Comparison of ENCODE assay signal across 9 mouse cellular contexts in the genomic region with DNA sequence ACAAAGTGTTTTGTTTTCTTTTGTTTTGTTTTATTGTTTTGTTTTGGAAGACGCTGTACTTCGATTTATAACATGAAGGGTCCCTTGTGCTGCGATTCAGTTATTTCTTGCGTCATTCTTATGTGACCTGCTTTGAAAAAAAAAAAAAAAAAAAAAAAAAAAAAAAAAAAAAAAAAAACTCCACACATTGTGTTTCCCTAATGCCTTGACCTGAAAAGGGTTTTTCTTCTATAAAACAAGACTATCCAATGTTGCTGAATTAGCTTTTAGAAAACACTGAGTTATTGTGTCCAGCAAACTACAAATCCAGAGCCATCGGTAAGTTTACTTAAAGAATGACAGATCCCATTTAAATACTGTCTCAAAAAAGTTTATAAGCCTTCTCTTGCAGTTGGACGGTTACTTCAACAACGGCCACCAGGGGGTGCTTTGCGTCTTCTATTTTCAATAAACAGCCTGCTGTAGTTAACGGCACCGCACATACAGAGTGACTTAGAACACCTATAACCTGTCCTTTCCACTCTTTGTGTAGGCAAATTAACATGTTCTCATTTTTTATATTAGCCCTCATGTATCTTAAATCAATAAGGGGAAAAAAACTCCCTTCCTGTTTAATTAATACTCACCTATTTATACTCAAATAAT.
DNase-seq lines count a peak whose midpoint lies in the region; ATAC-seq and TF ChIP-seq lines count a peak whose summit lies in the region.
"Had no signal": no experiment of that assay in that cellular context is flagged by ENCODE, and none has a peak within 500 bp of the region (broad histone marks: within the 10 kb centered on the region; RNA-seq: fewer than 3 reads in every experiment).

No protein-coding gene starts in this region.

- no peaks in the 10 kb centered on the region for H3K4me1 ChIP-seq in heart, postnatal 0 days (ENCODE audit: control insufficient read depth, insufficient read depth)
- H3K4me1 ChIP-seq in lung, embryonic 14.5 days (ENCODE audit: insufficient read depth) = no peaks in the 10 kb centered on the region

- no peaks in the 10 kb centered on the region for H3K9me3 ChIP-seq in heart, postnatal 0 days (replicated peaks; ENCODE audit: control insufficient read depth, low read length)
- H3K9me3 ChIP-seq in lung, embryonic 14.5 days (ENCODE audit: low read depth, low read length) = no peaks in the 10 kb centered on the region

- H3K27ac ChIP-seq in heart, postnatal 0 days (ENCODE audit: low read depth) = no peak overlapping the region
- H3K27ac ChIP-seq in lung, embryonic 14.5 days (ENCODE audit: low read depth) = no peak overlapping the region

- no peaks in the 10 kb centered on the region for H3K27me3 ChIP-seq in heart, postnatal 0 days (ENCODE audit: control insufficient read depth, insufficient read depth, low read length)
- H3K27me3 ChIP-seq in lung, embryonic 14.5 days (ENCODE audit: insufficient read depth, low read length) = no peaks in the 10 kb centered on the region

- peak; percentile 92 for DNase-seq in CD4-positive, CD25-positive, alpha-beta regulatory T cell, adult 2 months (ENCODE audit: low read depth, low spot score)
- peak; percentile 76 for DNase-seq in adrenal gland, adult 2 months
- peak; percentile 75 for DNase-seq in embryo, embryonic 9.5 days (ENCODE audit: extremely low spot score)
- peak; percentile 83 for DNase-seq in heart, postnatal 0 days (ENCODE audit: low spot score)
- DNase-seq in layer of hippocampus, adult 11-12 months (ENCODE audit: low spot score) = peak; percentile 88
- DNase-seq in lung, embryonic 14.5 days = peak; percentile 97
- DNase-seq in ovary, postnatal 36 days (ENCODE audit: low spot score) = peak; percentile 74
- peak; percentile 75 to 80 for DNase-seq in thymus, postnatal 36 days

- 11% methylated on average over 10 of the region's 10 CpGs for WGBS in heart, postnatal 0 days
- WGBS in lung, embryonic 14.5 days = 12% methylated on average over 10 of the region's 10 CpGs

- no peak overlapping the region for H3K4me2 ChIP-seq in heart, postnatal 0 days (ENCODE audit: low read depth, low read length)
- H3K4me2 ChIP-seq in lung, embryonic 14.5 days = no peak overlapping the region

- TF ChIP-seq CTCF in heart, postnatal 0 days (IDR thresholded peaks at IDR 0.05; ENCODE audit: low read depth) = peak; percentile 72
- TF ChIP-seq CTCF in lung, embryonic 14.5 days (IDR thresholded peaks at IDR 0.05; ENCODE audit: low read depth) = peak; percentile 77

- no peak for TF ChIP-seq EP300 in heart, postnatal 0 days (IDR thresholded peaks at IDR 0.05; ENCODE audit: low read depth)

- ATAC-seq in heart, postnatal 0 days (ENCODE audit: insufficient read depth, low read depth) = peak; percentile 39; the same call in 1 of the 2 replicates
- ATAC-seq in lung, embryonic 14.5 days (ENCODE audit: insufficient read depth) = no peak

- no peaks in the 10 kb centered on the region for H3K36me3 ChIP-seq in heart, postnatal 0 days (replicated peaks; ENCODE audit: control insufficient read depth, insufficient read depth, low read length)
- H3K36me3 ChIP-seq in lung, embryonic 14.5 days (ENCODE audit: insufficient read depth) = no peaks in the 10 kb centered on the region

- no peak overlapping the region for H3K9ac ChIP-seq in heart, postnatal 0 days (replicated peaks; ENCODE audit: low read depth, low read length)
- no peak overlapping the region for H3K9ac ChIP-seq in lung, embryonic 14.5 days

- H3K4me3 ChIP-seq in heart, postnatal 0 days (ENCODE audit: low read depth, low read length) = no peak overlapping the region
- H3K4me3 ChIP-seq in lung, embryonic 14.5 days (ENCODE audit: low read depth, low read length) = no peak overlapping the region
- H3K4me3 ChIP-seq: erythroblast, embryonic 14.5 days had no signal
